Mouse (Mus musculus) ES-Bruce4 (cell line): ENCODE measurements around the gene Atl2.

ENCODE experiments used
- CTCF ChIP-seq: IDR thresholded peaks from one replicate; pipeline ENCODE4 v1.8.1; 2011; ENCODE audit warnings: low read depth, low read length
- EP300 ChIP-seq: IDR thresholded peaks from 2 replicates; pipeline ENCODE4 v1.6.1; 2011; ENCODE audit warnings: low read depth, low read length; ENCODE audit not compliant: insufficient read depth
- POLR2A ChIP-seq: IDR thresholded peaks from one replicate; pipeline ENCODE4 v1.8.1; 2011; ENCODE audit warnings: low read length; ENCODE audit not compliant: insufficient read depth

DNA sequence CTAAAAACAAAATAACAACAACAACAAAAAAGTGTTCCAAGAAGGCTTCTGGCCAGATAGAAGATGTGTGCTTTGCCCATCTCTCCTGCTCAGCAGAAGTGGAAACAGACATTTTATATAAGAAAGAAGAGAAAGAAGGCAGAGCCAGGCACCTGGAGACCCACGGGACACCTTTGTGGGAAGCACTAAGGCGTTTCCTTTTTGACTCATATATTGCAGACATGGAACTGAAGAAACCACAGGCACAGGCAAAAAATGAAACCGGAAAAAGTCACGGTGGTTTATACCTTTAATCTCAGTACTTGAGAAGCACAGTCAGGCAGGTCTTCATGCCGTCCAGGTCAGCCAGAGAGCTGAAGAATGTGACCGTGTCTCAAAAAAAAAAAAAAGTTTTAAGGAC is 79.0 kb downstream of the Atl2 start:
- TF ChIP-seq EP300 (no peak), CTCF (no peak), POLR2A (no peak)
